Mouse (Mus musculus) small intestine, adult 2 months (tissue): ENCODE data around the gene Mdga1.

Experiments used
- CTCF ChIP-seq: fragments of 200-500 bp; IDR thresholded peaks from 2 replicates; pipeline ENCODE4 v1.5.1; 2012; ENCODE audit warnings: low read depth, mild to moderate bottlenecking, control low read depth, inconsistent platforms, low read length, moderate library complexity, mixed read lengths; ENCODE audit not compliant: insufficient replicate concordance, insufficient read length; ENCODE audit errors: extremely low read depth
- POLR2A ChIP-seq: fragments of 200-500 bp; IDR thresholded peaks from 2 replicates; pipeline ENCODE4 v1.6.1; 2012; ENCODE audit warnings: low read depth, mild to moderate bottlenecking, control low read depth, inconsistent platforms, low read length, moderate library complexity

DNA sequence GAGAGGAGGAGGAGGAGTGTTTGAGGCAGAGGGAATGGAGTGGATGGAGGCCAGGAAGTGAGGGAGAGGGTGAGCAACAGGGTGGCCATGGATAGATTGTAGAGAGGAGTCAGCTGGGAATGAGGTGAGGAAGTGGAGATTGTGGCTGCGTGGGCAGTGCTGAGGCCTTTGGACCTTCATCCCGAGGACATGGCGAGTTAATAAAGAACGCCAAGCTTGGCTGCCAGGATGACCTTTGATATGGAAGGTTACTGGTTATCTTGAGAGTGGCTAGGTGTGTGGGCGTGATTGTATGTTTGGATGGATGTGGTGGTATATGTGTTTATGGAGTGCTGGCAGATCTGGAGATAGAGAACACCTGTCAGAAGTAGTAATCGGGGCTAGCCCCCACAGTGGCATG, 38.0 kb upstream of the Mdga1 start:
- TF ChIP-seq CTCF: no peak
- peak; percentile 12; the same call in 1 of the 2 replicates for TF ChIP-seq POLR2A
